Mouse (Mus musculus) ovary, adult 18-20 months (tissue): ENCODE data around the gene Gm49320.
A peak's percentile ranks its signal among the peaks of the same experiment; 100 is the strongest.
"Not testable (repeated sequence)": the region's sequence is repeated elsewhere in the genome, so short reads cannot be mapped to it uniquely, and the experiment has no call there.

ENCODE experiments used
- DNase-seq: peaks from one replicate; pipeline ENCODE4 v3.0.0; 2022; ENCODE audit warnings: low spot score, mixed read lengths

Gm49320 gene

GRCm38 (mm10) chr8:4226739-4227347, 11.8 kb upstream of the Gm49320 start, which contains the start of gene Lrrc8e:
Gene Lrrc8e, plus strand, starts transcription at chr8:4226827.
- DNase-seq, result no peak

- no peak for DNase-seq
These were observed 10.7 kb upstream of the Gm49320 start for GRCm38 (mm10) chr8:4227919-4228318.

GRCm38 (mm10) chr8:4229784-4230183, 8.9 kb upstream of the Gm49320 start:
- DNase-seq, result no peak

- no peak for DNase-seq
These were observed 7.9 kb upstream of the Gm49320 start for GRCm38 (mm10) chr8:4230612-4231351.

GRCm38 (mm10) chr8:4237814-4238433, 741 bp upstream of the Gm49320 start:
- DNase-seq, result no peak

- no peak for DNase-seq
These were observed 677 bp downstream of the Gm49320 start for GRCm38 (mm10) chr8:4239193-4239890.

GRCm38 (mm10) chr8:4245061-4245460, 6.4 kb downstream of the Gm49320 start:
- DNase-seq, result no peak

GRCm38 (mm10) chr8:4245737-4246136, 7.1 kb downstream of the Gm49320 start:
- DNase-seq, result no peak

GRCm38 (mm10) chr8:4247241-4247640, 8.6 kb downstream of the Gm49320 start:
- no peak for DNase-seq

- peak; percentile 50 for DNase-seq
These were observed 9.4 kb downstream of the Gm49320 start, which contains the start of gene Tgfbr3l for GRCm38 (mm10) chr8:4247951-4248540. Gene Tgfbr3l, plus strand, starts transcription at chr8:4248214.

GRCm38 (mm10) chr8:4249213-4249612, 10.5 kb downstream of the Gm49320 start:
- peak; percentile 62 for DNase-seq

- DNase-seq, result peak; percentile 59
These were observed 11.8 kb downstream of the Gm49320 start for GRCm38 (mm10) chr8:4250306-4250970.

- no peak for DNase-seq
These were observed 13.6 kb downstream of the Gm49320 start for GRCm38 (mm10) chr8:4252116-4252760.

- DNase-seq, result peak; percentile 91
These were observed 14.5 kb downstream of the Gm49320 start, which contains the start of gene Snapc2 for GRCm38 (mm10) chr8:4252934-4253841. Gene Snapc2, plus strand, starts transcription at chr8:4253080.

GRCm38 (mm10) chr8:4254001-4254400, 15.3 kb downstream of the Gm49320 start:
- DNase-seq, result no peak

GRCm38 (mm10) chr8:4255471-4255870, 16.8 kb downstream of the Gm49320 start:
- DNase-seq, result not testable (repeated sequence)

- DNase-seq, result no peak
These were observed 18.2 kb downstream of the Gm49320 start for GRCm38 (mm10) chr8:4256911-4257310.

GRCm38 (mm10) chr8:4257350-4257749, 18.7 kb downstream of the Gm49320 start:
- no peak for DNase-seq

GRCm38 (mm10) chr8:4258233-4258632, 19.6 kb downstream of the Gm49320 start:
- peak; percentile 49 for DNase-seq

GRCm38 (mm10) chr8:4258678-4259077, 20.0 kb downstream of the Gm49320 start:
- DNase-seq, result no peak
